Mouse (Mus musculus) lung, embryonic 14.5 days (tissue): ENCODE measurements at regions not wholly inside any gene's neighbourhood (a gene's known extent, or its start where the extent isn't known, plus 50 kb on each side); places are given as distances from the start of the nearest gene placed in this dataset.

ENCODE experiments used
- ATAC-seq: fragments of 200-750 bp; cut with Nextera tagmentation; 2 replicates; pipeline ENCODE4 v1.8.0; 2017; ENCODE audit warnings: mild to moderate bottlenecking, moderate TSS enrichment, moderate library complexity; ENCODE audit not compliant: insufficient read depth
- DNase-seq: peaks from one replicate; pipeline ENCODE4 v3.0.0-alpha.2; 2015
- H3K27ac ChIP-seq: fragments of 300-500 bp; sonication (generic); 2 replicates; pipeline ENCODE4 v1.5.1; 2014; ENCODE audit warnings: low read depth, mild to moderate bottlenecking, moderate library complexity
- H3K27me3 ChIP-seq: fragments of 300-500 bp; sonication (generic); 2 replicates; pipeline ENCODE4 v1.6.1; 2014; ENCODE audit warnings: low read length, control low read depth; ENCODE audit not compliant: insufficient read depth
- H3K36me3 ChIP-seq: fragments of 300-500 bp; sonication (generic); 2 replicates; pipeline ENCODE4 v1.6.1; 2014; ENCODE audit warnings: control low read depth; ENCODE audit not compliant: insufficient read depth
- H3K4me1 ChIP-seq: fragments of 300-500 bp; sonication (generic); 2 replicates; pipeline ENCODE4 v1.6.1; 2014; ENCODE audit warnings: antibody characterized with exemption, control low read depth; ENCODE audit not compliant: insufficient read depth
- H3K4me2 ChIP-seq: fragments of 300-500 bp; sonication (generic); 2 replicates; pipeline ENCODE4 v1.6.1; 2014; ENCODE audit warnings: mild to moderate bottlenecking
- H3K4me3 ChIP-seq: fragments of 300-500 bp; sonication (generic); 2 replicates; pipeline ENCODE4 v1.5.1; 2014; ENCODE audit warnings: low read depth, low read length
- H3K9ac ChIP-seq: fragments of 300-500 bp; sonication (generic); 2 replicates; pipeline ENCODE4 v1.6.1; 2014
- H3K9me3 ChIP-seq: fragments of 300-500 bp; sonication (generic); 2 replicates; pipeline ENCODE4 v1.6.1; 2016; ENCODE audit warnings: low read depth, low read length, control low read depth
- CTCF ChIP-seq: IDR thresholded peaks from 2 replicates; pipeline ENCODE4 v1.5.1; 2016; ENCODE audit warnings: antibody characterized with exemption, low read depth
- WGBS: fragments of 180-500 bp; shearing (Covaris S2); extraction: QIAGEN DNeasy Blood & Tissue Kit; methylation state at CpG from one replicate; pipeline ENCODE4 v1.1.7; 2014; 5-methylcytosine and 5-hydroxymethylcytosine counted together

DNA sequence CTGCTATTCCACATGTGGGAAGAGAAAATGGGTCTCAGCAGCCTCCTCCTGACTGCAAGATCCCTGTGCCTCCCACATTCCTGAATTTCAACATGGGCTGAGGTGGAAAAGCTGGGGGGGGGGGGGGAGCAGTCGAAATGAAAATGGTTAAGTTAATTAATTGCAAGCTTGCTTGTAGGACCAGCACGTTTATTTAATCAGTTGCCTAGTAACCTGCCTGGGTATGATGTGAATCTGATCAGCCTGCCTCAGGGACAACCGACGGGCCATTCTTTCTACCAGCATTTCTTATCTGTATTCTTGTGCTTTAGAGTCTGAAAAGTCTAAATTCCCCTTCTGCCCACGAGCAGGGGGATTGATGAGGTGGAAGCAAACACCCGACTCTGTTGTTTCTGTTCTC lies 569.9 kb upstream of the Nox3 start:
- Histone ChIP-seq H3K4me3 (no peak overlapping the region), H3K9me3 (no peaks in the 10 kb centered on the region), H3K4me2 (peak overlapping the region; percentile 39), H3K27me3 (no peaks in the 10 kb centered on the region), H3K27ac (no peak overlapping the region), H3K9ac (no peak overlapping the region), H3K4me1 (peaks cover 7% of the 10 kb centered on the region; the same call in 1 of the 2 replicates), H3K36me3 (no peaks in the 10 kb centered on the region)
- TF ChIP-seq CTCF = no peak
- WGBS = 1% methylated on average over 6 of the region's 6 CpGs
- ATAC-seq (no peak), DNase-seq (no peak)

GRCm38 (mm10) chr17:4266487-4266886 lies 570.4 kb upstream of the Nox3 start:
- Histone ChIP-seq H3K9ac (no peak overlapping the region; the same call in 1 of the 2 replicates), H3K27ac (no peak overlapping the region), H3K36me3 (no peaks in the 10 kb centered on the region), H3K4me3 (no peak overlapping the region), H3K4me2 (peak overlapping the region; percentile 39), H3K9me3 (no peaks in the 10 kb centered on the region), H3K4me1 (peaks cover 7% of the 10 kb centered on the region; the same call in 1 of the 2 replicates), H3K27me3 (no peaks in the 10 kb centered on the region)
- no peak for TF ChIP-seq CTCF
- DNase-seq (peak; percentile 26), ATAC-seq (no peak; the same call in 1 of the 2 replicates)
- 9% methylated on average over 5 of the region's 5 CpGs for whole genome bisulfite sequencing

- Histone ChIP-seq H3K9ac (no peak overlapping the region), H3K4me2 (no peak overlapping the region), H3K27ac (no peak overlapping the region), H3K27me3 (no peaks in the 10 kb centered on the region), H3K36me3 (no peaks in the 10 kb centered on the region), H3K9me3 (no peaks in the 10 kb centered on the region), H3K4me3 (no peak overlapping the region), H3K4me1 (peaks cover 7% of the 10 kb centered on the region; the same call in 1 of the 2 replicates)
- 64% methylated on average over 5 of the region's 5 CpGs for WGBS
- ATAC-seq (no peak), DNase-seq (no peak)
- no peak for TF ChIP-seq CTCF
These were observed 572.3 kb upstream of the Nox3 start for GRCm38 (mm10) chr17:4268380-4268779.

GRCm38 (mm10) chr17:4272456-4272855 lies 576.4 kb upstream of the Nox3 start:
- Histone ChIP-seq H3K4me3 (no peak overlapping the region), H3K27ac (no peak overlapping the region), H3K36me3 (no peaks in the 10 kb centered on the region), H3K4me1 (no peaks in the 10 kb centered on the region), H3K9ac (no peak overlapping the region), H3K9me3 (no peaks in the 10 kb centered on the region), H3K4me2 (no peak overlapping the region), H3K27me3 (no peaks in the 10 kb centered on the region)
- 58% methylated on average over 5 of the region's 5 CpGs for WGBS
- DNase-seq (peak; percentile 57), ATAC-seq (no peak)
- TF ChIP-seq CTCF = no peak

- Histone ChIP-seq H3K9ac (no peak overlapping the region), H3K9me3 (no peaks in the 10 kb centered on the region), H3K27ac (no peak overlapping the region), H3K4me3 (no peak overlapping the region), H3K4me1 (no peaks in the 10 kb centered on the region), H3K4me2 (no peak overlapping the region), H3K27me3 (no peaks in the 10 kb centered on the region), H3K36me3 (no peaks in the 10 kb centered on the region)
- ATAC-seq (no peak), DNase-seq (no peak)
- 60% methylated on average over 4 of the region's 4 CpGs for WGBS
- no peak for TF ChIP-seq CTCF
These were observed 580.7 kb upstream of the Nox3 start for GRCm38 (mm10) chr17:4276722-4277121.

GRCm38 (mm10) chr17:4278239-4278827 lies 582.3 kb upstream of the Nox3 start:
- no peaks in the 10 kb centered on the region for H3K4me1 ChIP-seq
- H3K4me2 ChIP-seq = no peak overlapping the region
- ATAC-seq (no peak), DNase-seq (peak; percentile 60)
- H3K9me3 ChIP-seq = no peaks in the 10 kb centered on the region
- no peak overlapping the region for H3K4me3 ChIP-seq
- H3K27me3 ChIP-seq = no peaks in the 10 kb centered on the region
- H3K27ac ChIP-seq = no peak overlapping the region
- 59% methylated on average over 4 of the region's 4 CpGs for WGBS
- no peaks in the 10 kb centered on the region for H3K36me3 ChIP-seq
- TF ChIP-seq CTCF = no peak
- H3K9ac ChIP-seq = no peak overlapping the region

GRCm38 (mm10) chr17:4281451-4281850 lies 585.4 kb upstream of the Nox3 start:
- 62% methylated on average over 5 of the region's 5 CpGs for WGBS
- ATAC-seq (no peak), DNase-seq (no peak)
- Histone ChIP-seq H3K9ac (no peak overlapping the region), H3K4me1 (no peaks in the 10 kb centered on the region), H3K36me3 (no peaks in the 10 kb centered on the region), H3K4me2 (no peak overlapping the region), H3K27ac (no peak overlapping the region), H3K9me3 (no peaks in the 10 kb centered on the region), H3K4me3 (no peak overlapping the region), H3K27me3 (no peaks in the 10 kb centered on the region)
- no peak for TF ChIP-seq CTCF
